Mouse (Mus musculus): ENCODE measurements around the gene Dennd1a.

GRCm38 (mm10) chr2:38115000-38115399 is 172.2 kb downstream of the Dennd1a start:
- no peak for TF ChIP-seq CTCF (IDR thresholded peaks at IDR 0.05; ENCODE audit: extremely low read depth, insufficient read depth, insufficient read length, insufficient replicate concordance)
- no peak for TF ChIP-seq POLR2A (IDR thresholded peaks at IDR 0.05; ENCODE audit: low read depth, low read length)

All from spleen, adult 2 months (tissue).